Mouse (Mus musculus): ENCODE data around the gene Dand5.

GRCm38 (mm10) chr8:84784681-84785505, 37.7 kb downstream of the Dand5 start:
- TF ChIP-seq CTCF (IDR thresholded peaks at IDR 0.05) (no peak), POLR2A (IDR thresholded peaks at IDR 0.05; ENCODE audit: insufficient read depth, low read depth, low read length) (no peak)

All from heart, adult 2 months (tissue).